Mouse (Mus musculus) layer of hippocampus, postnatal 36 days (tissue): ENCODE data around the gene Hadha. TPM values are rescaled to one million over a fixed set of nuclear protein-coding genes. Genes with fewer than 3 reads are reported as not detected.

Experiments
- microRNA-seq, 2 experiments: library from miRNA; unstranded; fragments of <30 nt; microRNA quantifications; one replicate each; pipeline ENCODE4 v1.2.0; 2021
- total RNA-seq, 2 experiments: library from RNA; stranded (reverse); gene quantifications; 2 replicates each; pipeline ENCODE4 v1.2.3; 2021

Hadha gene
- total RNA-seq, 2 experiments from 2014 or later = 72.2 to 74.2 TPM

Small RNA genes lying within 50 kb of the gene (microRNA-seq; reads per million reads assigned to microRNA genes)
- 0 to 1.2 reads per million in 2 experiments for gene Mir1960

Other genes starting within 250 kb of the Hadha start
- not detected for gene Il6, start 142.0 kb downstream of the Hadha start, total RNA-seq
- gene Tyms, start 81.5 kb downstream of the Hadha start, total RNA-seq = 1 to 10 TPM; 6.6 to 6.9 TPM
- gene Garem2, start 50.0 kb downstream of the Hadha start, total RNA-seq = 10 to 100 TPM; 10.9 to 13.2 TPM
- gene 3110082J24Rik, start 49.1 kb downstream of the Hadha start, total RNA-seq = 1 to 10 TPM; 2.8 to 3.7 TPM
- 10 to 100 TPM; 91.7 to 93.3 TPM for gene Hadhb, start 86 bp upstream of the Hadha start, total RNA-seq
- gene Adgrf3, start 50.6 kb upstream of the Hadha start, total RNA-seq = not detected
- 10 to 100 TPM; 41.7 to 45.7 TPM for gene Selenoi, start 77.4 kb upstream of the Hadha start, total RNA-seq
- gene Drc1, start 126.2 kb upstream of the Hadha start, total RNA-seq = 1 to 10 TPM; 8.7 to 9.3 TPM